Mouse (Mus musculus): ENCODE data around the gene Apbb1.

The Apbb1 gene

GRCm38 (mm10) chr7:105572949-105573348 lies 8.5 kb downstream of the Apbb1 start:
- in situ Hi-C loops (cut with MboI, MseI): no loop called here

GRCm38 (mm10) chr7:105570756-105571155 lies 10.7 kb downstream of the Apbb1 start:
- in situ Hi-C loops (cut with MboI, MseI): no loop called here

- in situ Hi-C loops (cut with MboI, MseI): no loop called here
Measured at GRCm38 (mm10) chr7:105569512-105570496, 11.6 kb downstream of the Apbb1 start.

GRCm38 (mm10) chr7:105568988-105569471 lies 12.4 kb downstream of the Apbb1 start:
- in situ Hi-C loops (cut with MboI, MseI): no loop called here

- in situ Hi-C loops (cut with MboI, MseI): no loop called here
Measured at GRCm38 (mm10) chr7:105568583-105568982, 12.9 kb downstream of the Apbb1 start.

GRCm38 (mm10) chr7:105565071-105565836 lies 16.2 kb downstream of the Apbb1 start:
- in situ Hi-C loops (cut with MboI, MseI): no loop called here

- in situ Hi-C loops (cut with MboI, MseI): no loop called here
Measured at GRCm38 (mm10) chr7:105563367-105563766, 18.1 kb downstream of the Apbb1 start.

- in situ Hi-C loops (cut with MboI, MseI): no loop called here
Measured at GRCm38 (mm10) chr7:105562317-105562716, 19.1 kb downstream of the Apbb1 start.

GRCm38 (mm10) chr7:105559016-105559415 lies 22.4 kb downstream of the Apbb1 start:
- in situ Hi-C loops (cut with MboI, MseI): no loop called here

- in situ Hi-C loops (cut with MboI, MseI): no loop called here
Measured at GRCm38 (mm10) chr7:105557671-105558070, 23.8 kb downstream of the Apbb1 start.

GRCm38 (mm10) chr7:105556406-105556805 lies 25.0 kb downstream of the Apbb1 start:
- in situ Hi-C loops (cut with MboI, MseI): no loop called here

GRCm38 (mm10) chr7:105555571-105555970 lies 25.9 kb downstream of the Apbb1 start:
- in situ Hi-C loops (cut with MboI, MseI): no loop called here

GRCm38 (mm10) chr7:105554212-105554942 lies 27.1 kb downstream of the Apbb1 start, which contains the start of gene Smpd1:
Gene Smpd1 (plus strand): TSS chr7:105554360.
- in situ Hi-C loops (cut with MboI, MseI): no loop called here

GRCm38 (mm10) chr7:105553456-105554211 lies 27.8 kb downstream of the Apbb1 start:
- in situ Hi-C loops (cut with MboI, MseI): no loop called here

GRCm38 (mm10) chr7:105549035-105549434 lies 32.4 kb downstream of the Apbb1 start:
- in situ Hi-C loops (cut with MboI, MseI): no loop called here

- in situ Hi-C loops (cut with MboI, MseI): no loop called here
Measured at GRCm38 (mm10) chr7:105547970-105548369, 33.5 kb downstream of the Apbb1 start.

- in situ Hi-C loops (cut with MboI, MseI): no loop called here
Measured at GRCm38 (mm10) chr7:105545986-105546385, 35.5 kb downstream of the Apbb1 start.

GRCm38 (mm10) chr7:105534162-105534561 lies 47.3 kb downstream of the Apbb1 start:
- in situ Hi-C loops (cut with MboI, MseI): no loop called here

- in situ Hi-C loops (cut with MboI, MseI): loop anchor here (5.0 kb wide), 1 partner anchor 116 kb away; no protein-coding TSS in a partner anchor
Measured at GRCm38 (mm10) chr7:105528094-105528493, 53.4 kb downstream of the Apbb1 start.

- in situ Hi-C loops (cut with MboI, MseI): loop anchor here (5.0 kb wide), 1 partner anchor 115 kb away; no protein-coding TSS in a partner anchor
Measured at GRCm38 (mm10) chr7:105527306-105527937, 54.0 kb downstream of the Apbb1 start.
